Mouse (Mus musculus) limb, embryonic 14.5 days (tissue): ENCODE results near the gene Meltf. TPM values are rescaled to one million over a fixed set of nuclear protein-coding genes. Genes with fewer than 3 reads are reported as not detected.

Source experiments
- ATAC-seq: fragments of 200-750 bp; cut with Nextera tagmentation; 2 replicates; pipeline ENCODE4 v1.8.0; 2017; ENCODE audit warnings: low read depth, moderate number of reproducible peaks, moderate TSS enrichment; ENCODE audit not compliant: low FRiP score
- DNase-seq: peaks from one replicate; pipeline ENCODE4 v3.0.0-alpha.2; 2015; ENCODE audit warnings: low spot score
- H3K27ac ChIP-seq: fragments of 300-500 bp; sonication (generic); replicated peaks from 2 replicates; pipeline ENCODE4 v1.5.1; 2014; ENCODE audit warnings: low read depth, mild to moderate bottlenecking, low read length, moderate library complexity, mixed read lengths
- H3K27me3 ChIP-seq: fragments of 300-500 bp; sonication (generic); 2 replicates; pipeline ENCODE4 v1.6.1; 2014; ENCODE audit warnings: low read length, mixed read lengths; ENCODE audit not compliant: control insufficient read depth, insufficient read depth
- H3K36me3 ChIP-seq: fragments of 300-500 bp; sonication (generic); 2 replicates; pipeline ENCODE4 v1.6.1; 2014; ENCODE audit warnings: mild to moderate bottlenecking, low read length, moderate library complexity, mixed read lengths; ENCODE audit not compliant: control insufficient read depth, insufficient read depth
- H3K4me1 ChIP-seq: fragments of 300-500 bp; sonication (generic); 2 replicates; pipeline ENCODE4 v1.6.1; 2014; ENCODE audit warnings: antibody characterized with exemption, low read length, mixed read lengths; ENCODE audit not compliant: control insufficient read depth, insufficient read depth
- H3K4me2 ChIP-seq: fragments of 300-500 bp; sonication (generic); replicated peaks from 2 replicates; pipeline ENCODE4 v1.6.1; 2014; ENCODE audit warnings: low read depth, mild to moderate bottlenecking, low read length, moderate library complexity; ENCODE audit not compliant: severe bottlenecking
- H3K4me3 ChIP-seq: fragments of 300-500 bp; sonication (generic); replicated peaks from 2 replicates; pipeline ENCODE4 v1.5.1; 2014; ENCODE audit warnings: low read length
- H3K9ac ChIP-seq: fragments of 300-500 bp; sonication (generic); 2 replicates; pipeline ENCODE4 v1.6.1; 2014; ENCODE audit warnings: mild to moderate bottlenecking, low read depth, low read length, moderate library complexity; ENCODE audit not compliant: severe bottlenecking
- H3K9me3 ChIP-seq: fragments of 300-500 bp; sonication (generic); 2 replicates; pipeline ENCODE4 v1.6.1; 2016; ENCODE audit warnings: low read length; ENCODE audit not compliant: control insufficient read depth
- POLR2A ChIP-seq: fragments of 200-500 bp; IDR thresholded peaks from 2 replicates; pipeline ENCODE4 v1.8.0; 2012; ENCODE audit warnings: inconsistent platforms, mild to moderate bottlenecking, moderate library complexity, borderline replicate concordance; ENCODE audit not compliant: insufficient read depth, insufficient read length; ENCODE audit errors: extremely low read depth
- WGBS: fragments of 180-500 bp; shearing (Covaris S2); extraction: QIAGEN DNeasy Blood & Tissue Kit; methylation state at CpG from one replicate; pipeline ENCODE4 v1.1.7; 2014; 5-methylcytosine and 5-hydroxymethylcytosine counted together
- polyA plus RNA-seq, 2 experiments: library from polyadenylated mRNA; depleted of rRNA in 1 of 2; stranded (reverse) in 1 of 2; unstranded in 1 of 2; fragments of >200 nt; fragmentation: Nextera tagmentation in 1 of 2; extraction: Ambion mirVana in 1 of 2; gene quantifications; 2 replicates each; pipeline versions ENCODE4 v1.2.1 to v1.2.3; 2012 to 2014

The Meltf gene
- polyA plus RNA-seq, 2 experiments: 3.1 to 9.6 TPM

DNA sequence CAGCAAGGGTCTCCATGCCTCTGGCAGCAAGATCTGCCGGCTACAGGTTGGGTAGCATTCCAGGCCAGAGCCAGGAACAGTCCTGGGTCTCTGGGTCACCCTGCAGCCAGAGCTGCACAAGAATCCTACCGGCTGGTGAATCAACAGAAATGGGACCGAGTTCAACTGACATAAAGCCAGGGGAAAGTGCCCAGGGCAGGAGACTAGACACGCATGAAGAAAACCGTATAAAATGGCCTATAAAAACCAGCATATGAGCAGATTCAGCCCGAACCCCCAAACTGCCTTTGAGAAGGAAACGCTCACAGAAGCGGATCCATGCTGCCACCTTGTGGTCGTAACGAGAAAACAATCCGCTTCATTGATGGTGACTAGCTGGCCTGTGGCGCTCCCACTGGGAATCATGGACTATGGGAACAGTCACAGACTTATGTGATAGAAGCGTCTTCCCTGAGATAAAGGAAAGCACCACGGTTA, 39.7 kb downstream of the Meltf start:
- Histone ChIP-seq H3K4me2 (peak overlapping the region; percentile 41), H3K27ac (no peak overlapping the region), H3K27me3 (no peaks in the 10 kb centered on the region), H3K4me1 (peaks cover 5% of the 10 kb centered on the region; the same call in 1 of the 2 replicates), H3K36me3 (no peaks in the 10 kb centered on the region), H3K9ac (0 out of 2 replicates have a peak overlapping the region, but pooled peaks have one; percentile 34), H3K4me3 (peak overlapping the region; percentile 8; the same call in 1 of the 2 replicates), H3K9me3 (no peaks in the 10 kb centered on the region)
- ATAC-seq (peak; percentile 74; the same call in 1 of the 2 replicates), DNase-seq (peak; percentile 90)
- 3% methylated on average over 14 of the region's 14 CpGs for WGBS
- TF ChIP-seq POLR2A: no peak

DNA sequence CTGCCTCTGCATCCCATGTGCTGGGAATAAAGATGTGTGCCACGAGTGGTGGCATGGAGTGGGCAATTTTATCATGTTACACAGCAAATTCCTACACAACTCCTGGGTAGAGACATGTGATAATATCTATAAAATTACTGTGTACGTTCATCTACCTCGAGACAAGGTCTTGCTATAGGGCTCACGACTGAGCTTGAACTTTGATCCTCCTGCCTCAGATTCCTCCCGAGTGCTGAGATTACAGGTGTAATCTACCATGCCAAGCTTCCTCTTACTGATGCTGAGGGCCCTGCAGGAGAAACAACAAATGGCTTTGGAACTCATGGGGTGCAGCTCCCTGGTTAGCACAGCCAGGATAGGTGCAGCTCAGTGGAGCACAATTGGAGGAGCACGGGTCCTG, 45.8 kb downstream of the Meltf start:
- Histone ChIP-seq H3K4me2 (no peak overlapping the region), H3K4me3 (no peak overlapping the region), H3K27ac (no peak overlapping the region), H3K36me3 (no peaks in the 10 kb centered on the region), H3K27me3 (no peaks in the 10 kb centered on the region), H3K9ac (no peak overlapping the region), H3K4me1 (no peaks in the 10 kb centered on the region), H3K9me3 (no peaks in the 10 kb centered on the region)
- WGBS: 83% methylated on average over 6 of the region's 6 CpGs
- DNase-seq: no peak
- TF ChIP-seq POLR2A: no peak
- ATAC-seq: no peak

DNA sequence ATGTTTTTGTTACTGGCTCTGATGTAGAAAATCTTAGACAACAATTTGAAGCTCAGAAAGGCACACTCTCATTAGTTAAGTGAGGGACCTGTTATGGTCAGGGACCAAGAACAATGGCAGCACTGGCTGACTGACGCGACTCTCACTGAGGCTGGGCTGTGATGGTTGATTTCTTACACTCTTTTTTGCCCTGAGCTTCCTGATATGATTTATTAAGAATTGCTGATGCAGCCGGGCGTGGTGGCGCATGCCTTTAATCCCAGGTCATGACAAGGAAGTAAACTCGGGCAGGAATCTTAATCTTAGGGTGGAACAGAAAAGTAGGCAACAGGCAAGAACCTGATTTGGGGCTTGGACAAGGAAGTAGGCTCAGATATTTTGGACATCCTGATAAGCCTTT, 47.5 kb downstream of the Meltf start:
- ATAC-seq (no peak), DNase-seq (no peak)
- Histone ChIP-seq H3K27ac (no peak overlapping the region), H3K9me3 (no peaks in the 10 kb centered on the region), H3K27me3 (no peaks in the 10 kb centered on the region), H3K4me2 (no peak overlapping the region), H3K4me3 (no peak overlapping the region), H3K4me1 (no peaks in the 10 kb centered on the region), H3K36me3 (no peaks in the 10 kb centered on the region), H3K9ac (no peak overlapping the region)
- WGBS: 83% methylated on average over 6 of the region's 6 CpGs
- TF ChIP-seq POLR2A: no peak

DNA sequence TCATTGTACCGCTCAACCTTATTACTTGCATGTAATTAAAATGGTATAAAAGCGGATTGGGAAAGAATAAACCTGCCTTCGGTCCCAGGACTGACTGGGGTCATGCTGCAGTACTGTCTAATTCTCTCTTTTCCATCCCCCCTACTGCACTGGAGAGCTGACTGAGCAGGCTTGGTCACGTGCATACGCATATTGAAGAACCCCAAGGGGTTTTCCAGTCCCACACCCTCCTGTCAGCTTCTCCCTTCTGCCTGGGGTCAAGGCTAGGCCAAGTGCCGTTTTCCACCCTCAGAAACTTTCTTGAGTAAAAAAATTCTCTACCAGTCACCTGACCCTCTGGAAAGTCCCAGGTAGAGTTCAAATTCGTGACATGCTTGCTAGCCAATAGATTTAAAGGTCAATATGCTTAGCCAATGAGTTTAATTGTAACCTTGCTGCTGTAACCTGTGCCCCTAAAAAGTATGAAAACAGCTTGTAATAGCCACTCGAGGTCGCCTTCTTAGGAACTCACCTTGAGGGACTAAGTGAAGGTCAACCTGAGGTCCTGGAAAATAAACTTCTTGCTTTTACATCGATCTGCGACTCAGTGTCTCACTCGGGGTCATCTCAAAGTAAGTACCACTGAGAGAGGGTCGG, 48.1 kb downstream of the Meltf start:
- no peaks in the 10 kb centered on the region for H3K4me1 ChIP-seq
- 76% methylated on average over 13 of the region's 13 CpGs for WGBS
- no peak overlapping the region for H3K9ac ChIP-seq
- no peaks in the 10 kb centered on the region for H3K9me3 ChIP-seq
- H3K36me3 ChIP-seq: no peaks in the 10 kb centered on the region
- DNase-seq (no peak), ATAC-seq (no peak)
- no peak overlapping the region for H3K4me3 ChIP-seq
- no peak overlapping the region for H3K27ac ChIP-seq
- H3K4me2 ChIP-seq: no peak overlapping the region
- TF ChIP-seq POLR2A: no peak
- no peaks in the 10 kb centered on the region for H3K27me3 ChIP-seq

DNA sequence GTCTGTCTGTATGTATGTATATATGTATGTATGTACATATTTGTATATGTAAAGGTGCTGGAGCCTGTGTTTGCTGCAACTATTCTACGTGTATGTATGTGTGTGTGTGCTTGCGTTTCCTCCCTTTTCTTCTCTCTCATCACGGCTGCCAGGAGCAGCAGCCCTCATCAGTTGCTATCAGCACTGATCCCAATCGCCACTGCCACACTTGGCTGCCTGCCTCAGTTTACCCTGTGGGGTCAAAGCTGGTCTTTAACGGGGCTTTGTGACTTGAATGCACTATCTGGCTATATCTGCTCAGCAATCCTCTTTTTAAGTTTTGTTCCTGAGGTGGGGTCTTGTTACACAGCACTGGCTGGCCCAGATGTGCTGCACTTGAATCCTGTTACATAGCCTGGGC, 48.8 kb downstream of the Meltf start:
- Histone ChIP-seq H3K9me3 (no peaks in the 10 kb centered on the region), H3K36me3 (no peaks in the 10 kb centered on the region), H3K9ac (no peak overlapping the region), H3K4me1 (no peaks in the 10 kb centered on the region), H3K27me3 (no peaks in the 10 kb centered on the region), H3K4me3 (no peak overlapping the region), H3K27ac (no peak overlapping the region), H3K4me2 (no peak overlapping the region)
- no peak for ATAC-seq
- TF ChIP-seq POLR2A: no peak
- 89% methylated on average over 5 of the region's 5 CpGs for WGBS
- no peak for DNase-seq

DNA sequence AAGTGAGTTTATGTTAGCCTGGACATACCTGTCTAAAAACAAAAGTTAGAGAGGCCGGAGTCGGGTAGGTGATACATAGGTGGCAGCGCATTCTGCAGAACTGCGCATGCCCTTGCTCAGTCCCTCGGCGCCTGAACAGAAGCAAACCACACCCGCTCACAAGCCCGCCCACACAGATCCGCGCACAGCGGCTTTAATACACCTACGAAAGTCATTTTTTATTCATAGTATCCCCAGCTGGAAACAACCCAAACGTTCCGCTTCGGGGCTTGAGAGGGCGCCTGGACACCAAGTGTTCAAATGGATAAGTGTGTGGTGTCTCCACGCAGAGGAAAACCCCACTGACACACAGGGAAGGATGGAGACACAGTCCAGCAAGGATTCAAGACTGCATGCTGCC, 52.7 kb downstream of the Meltf start:
- ATAC-seq (no peak), DNase-seq (no peak)
- Histone ChIP-seq H3K4me2 (no peak overlapping the region; the same call in 1 of the 2 replicates), H3K27ac (no peak overlapping the region), H3K4me1 (peaks cover 10% of the 10 kb centered on the region), H3K36me3 (no peaks in the 10 kb centered on the region), H3K27me3 (peaks cover 34% of the 10 kb centered on the region), H3K4me3 (no peak overlapping the region), H3K9me3 (no peaks in the 10 kb centered on the region), H3K9ac (no peak overlapping the region)
- no peak for TF ChIP-seq POLR2A
- WGBS: 65% methylated on average over 17 of the region's 17 CpGs
